Mouse (Mus musculus): ENCODE measurements around the gene Zfp385b.

GRCm38 (mm10) chr2:77376823-77377222, 442.6 kb downstream of the Zfp385b start:
- TF ChIP-seq POLR2A (IDR thresholded peaks at IDR 0.05; ENCODE audit: borderline replicate concordance, insufficient read depth, low read length) (no peak), CTCF (IDR thresholded peaks at IDR 0.05; ENCODE audit: borderline replicate concordance, insufficient read depth, low read depth, low read length) (no peak)

Measured in cerebellum, adult 2 months (tissue).